Mouse (Mus musculus): ENCODE results near the gene Mrfap1. TPM values are rescaled to one million over a fixed set of nuclear protein-coding genes. Genes with fewer than 3 reads are reported as not detected.

Gene Mrfap1
- polyA plus RNA-seq, 1 experiment from 2014 or later, result 355 TPM

DNA sequence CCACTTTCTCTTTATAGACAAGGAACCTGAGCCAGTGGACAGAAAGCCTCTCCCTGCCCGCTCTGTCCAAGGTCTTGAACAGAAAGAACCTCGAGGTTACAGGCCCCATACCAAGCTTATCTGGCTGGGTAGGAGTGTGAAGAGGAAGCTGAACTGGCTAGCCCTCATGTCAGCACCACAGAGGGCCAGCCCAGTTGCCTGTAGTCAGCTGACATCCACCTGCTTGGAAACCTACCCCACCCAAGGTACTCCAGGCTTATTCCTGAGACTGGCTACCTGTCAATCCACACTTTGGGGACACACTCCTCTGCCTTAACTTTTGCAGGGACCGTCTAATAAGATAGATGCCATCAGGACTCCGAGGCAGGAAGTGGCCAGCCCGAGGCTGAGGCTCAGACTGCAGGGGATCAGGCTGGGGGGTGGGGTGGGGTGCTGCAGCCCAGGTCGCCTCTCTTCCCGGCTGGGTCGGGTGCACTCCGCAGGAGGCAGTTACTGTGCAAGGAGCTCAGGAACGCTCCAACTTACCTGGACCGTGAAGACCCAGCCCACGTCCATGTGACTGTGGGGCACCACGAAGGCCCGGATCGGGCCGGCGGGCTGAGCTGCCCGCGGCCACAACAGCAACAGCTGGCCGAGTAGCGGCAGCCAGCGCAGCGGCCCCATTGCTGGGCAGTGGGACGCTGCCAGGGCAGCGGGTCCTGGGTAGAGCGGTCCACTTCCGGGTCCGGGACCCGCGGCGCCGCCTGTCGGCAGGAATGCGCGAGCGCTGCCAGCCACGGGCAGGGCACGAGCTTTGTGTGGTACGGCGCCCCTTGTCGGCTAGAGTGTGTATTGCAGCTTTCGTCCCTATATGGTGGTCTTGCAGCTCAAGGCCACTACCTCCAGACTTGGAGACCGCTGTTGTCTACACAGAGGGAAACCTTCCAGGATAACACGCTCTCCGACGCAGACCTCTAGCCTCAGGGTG, 33.6 kb upstream of the Mrfap1 start, which contains the start of gene Man2b2:
TSS of gene Man2b2 (minus strand) at position 741 of the 967 bp plus-strand sequence.
- Histone ChIP-seq H3K9ac (replicated peaks; ENCODE audit: low read length) (peak within 1 kb of the TSS; percentile 57), H3K4me2 (ENCODE audit: low read length) (peak within 1 kb of the TSS; percentile 65), H3K4me1 (ENCODE audit: control insufficient read depth, insufficient read depth, low read length) (peaks cover 8% of the 10 kb centered on the region), H3K27me3 (ENCODE audit: control insufficient read depth, insufficient read depth, low read length) (no peaks in the 10 kb centered on the region), H3K4me3 (replicated peaks; ENCODE audit: low read depth, low read length) (peak within 1 kb of the TSS; percentile 45), H3K36me3 (ENCODE audit: control insufficient read depth, insufficient read depth, low read length) (0 out of 2 replicates have a peak, but pooled peaks cover 10% of the 10 kb centered on the region), H3K27ac (replicated peaks; ENCODE audit: low read depth, low read length) (no peak within 1 kb of the TSS), H3K9me3 (ENCODE audit: control insufficient read depth, low read length) (no peaks in the 10 kb centered on the region)
- ATAC-seq (ENCODE audit: low FRiP score, low TSS enrichment), result peak; percentile 86
- 3% methylated on average over 46 of the region's 46 CpGs for WGBS
- peak; percentile 90 for DNase-seq

DNA sequence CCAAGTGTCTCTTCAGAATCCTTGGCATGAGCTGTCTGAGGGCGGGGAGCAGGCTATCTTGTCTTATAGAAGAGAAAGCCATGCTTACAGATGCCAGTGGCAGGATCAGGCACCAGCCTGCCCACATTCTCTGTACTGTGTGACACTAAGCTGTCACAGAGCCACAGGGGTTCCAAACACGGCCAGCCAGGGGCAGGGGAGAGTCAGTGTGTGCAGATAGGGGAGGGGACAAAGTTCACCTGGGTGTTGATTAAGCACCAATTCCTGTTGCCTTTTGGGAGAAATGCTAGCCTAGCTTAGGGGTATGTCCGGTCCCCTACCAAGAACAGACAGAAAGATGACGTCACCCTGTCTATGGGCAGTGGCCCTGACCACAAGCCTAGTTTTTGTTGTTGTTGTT, 32.5 kb upstream of the Mrfap1 start:
- 0 out of 2 replicates have a peak, but pooled peaks cover 10% of the 10 kb centered on the region for H3K36me3 ChIP-seq (ENCODE audit: control insufficient read depth, insufficient read depth, low read length)
- no peak overlapping the region for H3K4me3 ChIP-seq (replicated peaks; ENCODE audit: low read depth, low read length)
- H3K27ac ChIP-seq (replicated peaks; ENCODE audit: low read depth, low read length), result no peak overlapping the region
- no peak overlapping the region for H3K4me2 ChIP-seq (ENCODE audit: low read length)
- no peak overlapping the region for H3K9ac ChIP-seq (replicated peaks; ENCODE audit: low read length)
- WGBS, result 82% methylated on average over 4 of the region's 4 CpGs
- H3K4me1 ChIP-seq (ENCODE audit: control insufficient read depth, insufficient read depth, low read length), result peaks cover 8% of the 10 kb centered on the region
- H3K27me3 ChIP-seq (ENCODE audit: control insufficient read depth, insufficient read depth, low read length), result no peaks in the 10 kb centered on the region
- H3K9me3 ChIP-seq (ENCODE audit: control insufficient read depth, low read length), result no peaks in the 10 kb centered on the region
- DNase-seq (no peak), ATAC-seq (ENCODE audit: low FRiP score, low TSS enrichment) (no peak)

DNA sequence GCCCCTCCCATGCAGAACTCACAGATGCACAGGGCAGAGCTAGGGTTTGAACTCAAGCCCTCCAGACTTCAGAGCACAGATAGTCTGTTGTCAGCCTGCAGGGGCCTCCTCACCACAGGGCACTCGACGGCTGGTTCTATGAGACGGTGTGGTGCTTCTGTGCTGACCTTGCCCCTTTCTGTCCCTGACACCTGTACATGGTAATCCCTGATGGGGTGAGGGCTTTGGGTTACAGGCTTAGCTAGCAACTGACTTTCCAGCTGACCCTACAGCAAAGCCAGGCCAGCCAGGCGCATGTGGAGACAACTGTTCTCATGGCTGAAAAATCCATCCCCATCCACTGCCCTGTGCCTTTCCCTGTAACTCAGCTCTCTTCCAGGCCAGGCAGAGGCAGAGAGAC, 26.3 kb upstream of the Mrfap1 start:
- Histone ChIP-seq H3K9ac (replicated peaks; ENCODE audit: low read length) (no peak overlapping the region), H3K9me3 (ENCODE audit: control insufficient read depth, low read length) (no peaks in the 10 kb centered on the region), H3K36me3 (ENCODE audit: control insufficient read depth, insufficient read depth, low read length) (0 out of 2 replicates have a peak, but pooled peaks cover 14% of the 10 kb centered on the region), H3K4me2 (ENCODE audit: low read length) (no peak overlapping the region), H3K4me1 (ENCODE audit: control insufficient read depth, insufficient read depth, low read length) (no peaks in the 10 kb centered on the region), H3K4me3 (replicated peaks; ENCODE audit: low read depth, low read length) (no peak overlapping the region), H3K27me3 (ENCODE audit: control insufficient read depth, insufficient read depth, low read length) (no peaks in the 10 kb centered on the region), H3K27ac (replicated peaks; ENCODE audit: low read depth, low read length) (no peak overlapping the region)
- ATAC-seq (ENCODE audit: low FRiP score, low TSS enrichment), result no peak
- no peak for DNase-seq
- WGBS, result 95% methylated on average over 4 of the region's 4 CpGs

DNA sequence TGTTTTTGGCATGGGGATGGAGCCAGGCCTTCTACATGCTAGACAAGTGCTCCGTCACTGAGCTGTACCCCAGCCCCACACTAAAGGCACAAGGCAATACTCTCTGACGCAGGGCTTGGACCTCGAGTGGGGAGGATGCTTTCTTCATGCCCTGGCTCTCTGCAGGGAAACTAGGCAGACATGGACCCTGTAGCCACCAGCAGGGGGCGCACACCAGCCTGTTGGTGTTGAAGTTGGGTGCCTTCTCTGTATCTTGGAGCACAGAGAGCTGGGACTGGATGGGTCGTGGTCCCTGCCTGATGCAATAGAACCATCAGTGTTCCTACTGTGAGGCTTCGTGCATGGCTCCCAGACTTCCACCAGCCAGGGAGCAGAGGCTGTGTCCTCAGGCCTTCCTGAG, 23.6 kb upstream of the Mrfap1 start:
- H3K27ac ChIP-seq (replicated peaks; ENCODE audit: low read depth, low read length), result no peak overlapping the region
- DNase-seq (peak; percentile 75), ATAC-seq (ENCODE audit: low FRiP score, low TSS enrichment) (no peak)
- 52% methylated on average over 6 of the region's 6 CpGs for WGBS
- no peak overlapping the region for H3K4me2 ChIP-seq (ENCODE audit: low read length)
- no peaks in the 10 kb centered on the region for H3K27me3 ChIP-seq (ENCODE audit: control insufficient read depth, insufficient read depth, low read length)
- no peak overlapping the region for H3K9ac ChIP-seq (replicated peaks; ENCODE audit: low read length)
- 0 out of 2 replicates have a peak, but pooled peaks cover 5% of the 10 kb centered on the region for H3K36me3 ChIP-seq (ENCODE audit: control insufficient read depth, insufficient read depth, low read length)
- H3K9me3 ChIP-seq (ENCODE audit: control insufficient read depth, low read length), result no peaks in the 10 kb centered on the region
- H3K4me1 ChIP-seq (ENCODE audit: control insufficient read depth, insufficient read depth, low read length), result no peaks in the 10 kb centered on the region
- no peak overlapping the region for H3K4me3 ChIP-seq (replicated peaks; ENCODE audit: low read depth, low read length)

DNA sequence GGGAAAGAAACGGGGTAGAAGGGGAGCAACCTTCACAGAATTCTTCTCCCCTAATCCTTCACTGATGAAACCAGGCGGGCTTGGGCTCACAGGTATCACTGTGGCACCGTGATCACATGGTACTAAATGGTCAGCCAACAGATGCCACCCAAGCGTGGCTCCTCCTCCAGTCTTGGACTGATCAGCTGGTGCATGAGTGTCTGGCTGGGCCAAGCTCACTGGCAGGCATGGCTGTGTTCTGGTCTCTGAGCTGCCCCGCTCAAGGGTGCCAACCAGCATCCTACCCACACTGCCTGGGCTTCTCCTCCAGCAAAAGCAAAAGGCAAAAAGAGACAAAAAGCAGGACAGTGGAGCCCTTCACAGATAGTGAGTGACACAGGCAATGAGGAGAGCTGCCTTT, 23.2 kb upstream of the Mrfap1 start:
- H3K9ac ChIP-seq (replicated peaks; ENCODE audit: low read length), result no peak overlapping the region
- no peak for ATAC-seq (ENCODE audit: low FRiP score, low TSS enrichment)
- 91% methylated on average over 5 of the region's 5 CpGs for WGBS

DNA sequence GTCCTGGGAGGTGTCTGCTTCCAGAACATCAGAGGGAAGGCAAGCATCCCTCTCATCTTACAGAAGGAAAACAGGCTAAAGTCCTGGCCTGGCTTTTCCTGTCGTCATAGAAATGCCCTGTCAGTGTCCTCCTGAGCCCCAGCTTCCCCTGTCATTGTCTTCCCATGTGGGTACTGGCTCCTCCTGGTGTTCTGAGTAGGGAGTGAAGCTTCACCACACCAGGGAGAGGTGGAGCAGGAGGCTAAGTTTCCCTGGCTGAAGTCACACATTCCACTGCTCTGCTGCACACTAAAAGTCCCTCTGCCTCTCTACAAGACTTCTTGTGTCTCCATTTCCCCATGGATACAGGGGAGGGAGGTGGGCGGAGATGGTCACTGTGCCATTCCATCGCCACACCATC, 21.2 kb upstream of the Mrfap1 start:
- H3K36me3 ChIP-seq (ENCODE audit: control insufficient read depth, insufficient read depth, low read length), result no peaks in the 10 kb centered on the region
- no peak overlapping the region for H3K27ac ChIP-seq (replicated peaks; ENCODE audit: low read depth, low read length)
- ATAC-seq (ENCODE audit: low FRiP score, low TSS enrichment) (no peak), DNase-seq (no peak)
- no peaks in the 10 kb centered on the region for H3K9me3 ChIP-seq (ENCODE audit: control insufficient read depth, low read length)
- no peak overlapping the region for H3K4me3 ChIP-seq (replicated peaks; ENCODE audit: low read depth, low read length)
- no peak overlapping the region for H3K9ac ChIP-seq (replicated peaks; ENCODE audit: low read length)
- H3K4me2 ChIP-seq (ENCODE audit: low read length), result no peak overlapping the region
- WGBS, result 74% methylated on average over 3 of the region's 3 CpGs
- no peaks in the 10 kb centered on the region for H3K4me1 ChIP-seq (ENCODE audit: control insufficient read depth, insufficient read depth, low read length)
- no peaks in the 10 kb centered on the region for H3K27me3 ChIP-seq (ENCODE audit: control insufficient read depth, insufficient read depth, low read length)

More for the DNA sequence above, 23.2 kb upstream of the Mrfap1 start:
- 0 out of 2 replicates have a peak, but pooled peaks cover 5% of the 10 kb centered on the region for H3K36me3 ChIP-seq (ENCODE audit: control insufficient read depth, insufficient read depth, low read length)
- H3K4me3 ChIP-seq (replicated peaks; ENCODE audit: low read depth, low read length), result no peak overlapping the region
- no peak overlapping the region for H3K4me2 ChIP-seq (ENCODE audit: low read length)
- DNase-seq, result no peak
- H3K27me3 ChIP-seq (ENCODE audit: control insufficient read depth, insufficient read depth, low read length), result no peaks in the 10 kb centered on the region
- H3K27ac ChIP-seq (replicated peaks; ENCODE audit: low read depth, low read length), result no peak overlapping the region
- H3K9me3 ChIP-seq (ENCODE audit: control insufficient read depth, low read length), result no peaks in the 10 kb centered on the region
- no peaks in the 10 kb centered on the region for H3K4me1 ChIP-seq (ENCODE audit: control insufficient read depth, insufficient read depth, low read length)

DNA sequence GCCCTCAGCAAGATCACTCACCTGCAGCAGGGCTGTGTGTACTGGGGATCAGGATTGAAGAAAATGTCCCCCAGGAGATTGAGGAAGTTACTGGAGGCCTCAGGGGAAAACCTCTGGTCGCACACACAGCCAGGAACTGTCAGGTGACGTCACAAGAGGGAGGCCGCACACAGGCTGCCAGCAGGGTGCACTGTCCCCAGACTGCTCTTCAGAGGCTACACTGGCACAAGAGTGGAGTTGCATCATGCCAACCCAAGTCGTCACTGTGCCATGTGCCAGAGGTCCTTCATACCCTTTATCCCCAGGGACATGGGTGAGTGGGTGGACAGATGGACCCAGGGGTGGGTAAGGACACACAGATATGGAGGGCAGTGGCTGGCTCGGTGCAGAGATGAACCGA, 18.0 kb upstream of the Mrfap1 start:
- ATAC-seq (ENCODE audit: low FRiP score, low TSS enrichment) (no peak), DNase-seq (no peak)
- Histone ChIP-seq H3K4me1 (ENCODE audit: control insufficient read depth, insufficient read depth, low read length) (no peaks in the 10 kb centered on the region), H3K9ac (replicated peaks; ENCODE audit: low read length) (no peak overlapping the region), H3K9me3 (ENCODE audit: control insufficient read depth, low read length) (no peaks in the 10 kb centered on the region), H3K4me2 (ENCODE audit: low read length) (no peak overlapping the region), H3K4me3 (replicated peaks; ENCODE audit: low read depth, low read length) (no peak overlapping the region), H3K27ac (replicated peaks; ENCODE audit: low read depth, low read length) (no peak overlapping the region), H3K36me3 (ENCODE audit: control insufficient read depth, insufficient read depth, low read length) (no peaks in the 10 kb centered on the region), H3K27me3 (ENCODE audit: control insufficient read depth, insufficient read depth, low read length) (no peaks in the 10 kb centered on the region)
- WGBS, result 77% methylated on average over 6 of the region's 6 CpGs

DNA sequence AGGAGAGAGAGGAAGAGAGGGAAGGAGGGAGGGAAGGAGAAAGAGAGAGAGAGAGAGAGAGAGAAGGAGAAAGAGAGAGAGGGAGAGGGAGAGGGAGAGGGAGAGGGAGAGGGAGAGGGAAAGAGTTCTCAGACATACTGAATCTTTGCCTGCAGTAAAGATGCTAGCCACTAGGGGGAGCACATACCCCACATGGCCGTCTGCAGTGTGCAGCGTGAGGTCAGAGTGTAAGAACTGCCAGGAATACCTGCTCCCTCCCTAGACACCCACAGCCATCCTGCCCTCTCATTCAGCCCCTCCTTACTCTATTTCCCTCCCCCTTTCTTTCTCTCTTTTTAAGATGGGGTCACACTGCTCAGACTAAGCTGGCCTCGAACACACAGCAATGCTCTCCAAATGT, 14.8 kb upstream of the Mrfap1 start:
- 32% methylated on average over 3 of the region's 3 CpGs for WGBS
- H3K4me3 ChIP-seq (replicated peaks; ENCODE audit: low read depth, low read length), result no peak overlapping the region
- H3K4me2 ChIP-seq (ENCODE audit: low read length), result no peak overlapping the region
- no peaks in the 10 kb centered on the region for H3K4me1 ChIP-seq (ENCODE audit: control insufficient read depth, insufficient read depth, low read length)
- no peaks in the 10 kb centered on the region for H3K9me3 ChIP-seq (ENCODE audit: control insufficient read depth, low read length)
- 0 out of 2 replicates have a peak, but pooled peaks have one; percentile 41 for ATAC-seq (ENCODE audit: low FRiP score, low TSS enrichment)
- H3K36me3 ChIP-seq (ENCODE audit: control insufficient read depth, insufficient read depth, low read length), result no peaks in the 10 kb centered on the region
- DNase-seq, result peak; percentile 87
- H3K9ac ChIP-seq (replicated peaks; ENCODE audit: low read length), result no peak overlapping the region
- H3K27me3 ChIP-seq (ENCODE audit: control insufficient read depth, insufficient read depth, low read length), result no peaks in the 10 kb centered on the region
- H3K27ac ChIP-seq (replicated peaks; ENCODE audit: low read depth, low read length), result no peak overlapping the region

DNA sequence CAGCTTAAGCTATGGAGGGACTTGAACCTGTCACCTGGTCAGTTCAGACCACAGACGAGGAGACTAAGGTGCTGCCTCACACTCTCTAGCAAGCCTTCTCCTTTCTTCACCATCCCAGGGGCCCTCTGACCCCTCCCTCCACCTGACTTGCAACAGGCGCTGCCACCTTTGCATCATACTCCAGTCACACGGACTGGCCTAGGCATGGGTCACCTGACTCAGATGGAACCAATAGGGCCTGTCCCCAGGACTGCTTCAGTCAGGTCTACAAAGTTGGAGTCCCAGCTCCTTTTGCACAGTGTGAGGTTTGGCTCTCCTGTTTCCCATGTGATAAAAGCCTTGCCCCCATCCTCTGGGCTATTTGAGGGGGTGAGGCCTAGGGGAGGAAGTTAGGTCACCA, 14.1 kb upstream of the Mrfap1 start:
- no peak overlapping the region for H3K4me2 ChIP-seq (ENCODE audit: low read length)
- no peaks in the 10 kb centered on the region for H3K27me3 ChIP-seq (ENCODE audit: control insufficient read depth, insufficient read depth, low read length)
- H3K9me3 ChIP-seq (ENCODE audit: control insufficient read depth, low read length), result no peaks in the 10 kb centered on the region
- H3K4me3 ChIP-seq (replicated peaks; ENCODE audit: low read depth, low read length), result no peak overlapping the region
- H3K36me3 ChIP-seq (ENCODE audit: control insufficient read depth, insufficient read depth, low read length), result no peaks in the 10 kb centered on the region
- no peak overlapping the region for H3K27ac ChIP-seq (replicated peaks; ENCODE audit: low read depth, low read length)
- no peaks in the 10 kb centered on the region for H3K4me1 ChIP-seq (ENCODE audit: control insufficient read depth, insufficient read depth, low read length)
- DNase-seq (no peak), ATAC-seq (ENCODE audit: low FRiP score, low TSS enrichment) (no peak)
- no peak overlapping the region for H3K9ac ChIP-seq (replicated peaks; ENCODE audit: low read length)
- WGBS, result 80% methylated on average over 3 of the region's 3 CpGs

Measured in midbrain, embryonic 14.5 days (tissue).